Mouse (Mus musculus) hindbrain, postnatal 0 days (tissue): ENCODE measurements around the gene Tti1. TPM values are rescaled to one million over a fixed set of nuclear protein-coding genes. Genes with fewer than 3 reads are reported as not detected.

Experiments used
- ATAC-seq: fragments of 200-750 bp; cut with Nextera tagmentation; 2 replicates; pipeline ENCODE4 v1.8.0; 2017; ENCODE audit warnings: mild to moderate bottlenecking, moderate TSS enrichment, moderate library complexity
- DNase-seq: peaks from one replicate; pipeline ENCODE4 v3.0.0-alpha.2; 2015; ENCODE audit warnings: low spot score
- H3K27ac ChIP-seq: fragments of 300-500 bp; sonication (generic); 2 replicates; pipeline ENCODE4 v1.5.1; 2014; ENCODE audit warnings: mild to moderate bottlenecking
- H3K27me3 ChIP-seq: fragments of 300-500 bp; sonication (generic); 2 replicates; pipeline ENCODE4 v1.6.1; 2014; ENCODE audit warnings: low read length, mixed read lengths; ENCODE audit not compliant: insufficient read depth
- H3K36me3 ChIP-seq: fragments of 300-500 bp; sonication (generic); 2 replicates; pipeline ENCODE4 v1.6.1; 2014; ENCODE audit warnings: low read length, mixed read lengths; ENCODE audit not compliant: insufficient read depth
- H3K4me1 ChIP-seq: fragments of 300-500 bp; sonication (generic); 2 replicates; pipeline ENCODE4 v1.6.1; 2014; ENCODE audit warnings: antibody characterized with exemption, low read length, mixed read lengths; ENCODE audit not compliant: insufficient read depth
- H3K4me2 ChIP-seq: fragments of 300-500 bp; sonication (generic); 2 replicates; pipeline ENCODE4 v1.6.1; 2014; ENCODE audit warnings: low read depth, mild to moderate bottlenecking, low read length, moderate library complexity, mixed read lengths
- H3K4me3 ChIP-seq: fragments of 300-500 bp; sonication (generic); 2 replicates; pipeline ENCODE4 v1.5.1; 2014; ENCODE audit warnings: low read length
- H3K9ac ChIP-seq: fragments of 300-500 bp; sonication (generic); replicated peaks from 2 replicates; pipeline ENCODE4 v1.6.1; 2014; ENCODE audit warnings: mild to moderate bottlenecking, low read length, moderate library complexity, mixed read lengths
- H3K9me3 ChIP-seq: fragments of 300-500 bp; sonication (generic); 2 replicates; pipeline ENCODE4 v1.6.1; 2016; ENCODE audit warnings: low read length, mixed read lengths
- CTCF ChIP-seq: IDR thresholded peaks from 2 replicates; pipeline ENCODE4 v1.5.1; 2016; ENCODE audit warnings: antibody characterized with exemption, control low read depth, low read depth
- WGBS: fragments of 180-500 bp; shearing (Covaris S2); extraction: QIAGEN DNeasy Blood & Tissue Kit; methylation state at CpG from one replicate; pipeline ENCODE4 v1.1.7; 2014; 5-methylcytosine and 5-hydroxymethylcytosine counted together
- polyA plus RNA-seq: library from polyadenylated mRNA; unstranded; fragments of >200 nt; fragmentation: Nextera tagmentation; extraction: Ambion mirVana; gene quantifications from 2 replicates; pipeline ENCODE4 v1.2.1, GENCODE M21; 2015
- total RNA-seq: library from RNA; depleted of rRNA; stranded (reverse); fragments of >200 nt; gene quantifications from 2 replicates; pipeline ENCODE4 v1.2.3, GENCODE M21; 2014; rRNA removed

Gene Tti1
- total RNA-seq, result 18.2 and 19.4 TPM in 2 replicates
- polyA plus RNA-seq, result 9.5 and 10.3 TPM in 2 replicates

GRCm38 (mm10) chr2:158028354-158028863 is at the start of gene Tti1, which contains the start of gene Rprd1b:
TSS of gene Tti1 (minus strand) at chr2:158028433.
TSS of gene Rprd1b (plus strand) at chr2:158028497.
- no peak for TF ChIP-seq CTCF
- Histone ChIP-seq H3K27me3 (no peaks in the 10 kb centered on the region), H3K4me2 (peak within 1 kb of the TSS; percentile 83)

GRCm38 (mm10) chr2:158077981-158078380 is 49.7 kb upstream of the Tti1 start:
- 63% methylated on average over 2 of the region's 2 CpGs for WGBS
- H3K4me2 ChIP-seq, result no peak overlapping the region
- no peaks in the 10 kb centered on the region for H3K9me3 ChIP-seq
- peaks cover 35% of the 10 kb centered on the region; the same call in 1 of the 2 replicates for H3K36me3 ChIP-seq
- no peak for DNase-seq
- H3K27ac ChIP-seq, result no peak overlapping the region
- ATAC-seq, result no peak
- no peak for TF ChIP-seq CTCF
- no peak overlapping the region for H3K4me3 ChIP-seq
- no peak overlapping the region for H3K9ac ChIP-seq
- H3K4me1 ChIP-seq, result no peaks in the 10 kb centered on the region
- H3K27me3 ChIP-seq, result no peaks in the 10 kb centered on the region

More at GRCm38 (mm10) chr2:158028354-158028863, at the start of gene Tti1, which contains the start of gene Rprd1b:
- ATAC-seq (peak; percentile 96), DNase-seq (peak; percentile 98)
- under 1% methylated on average over 51 of the region's 52 CpGs for WGBS
- H3K4me1 ChIP-seq, result peaks cover 25% of the 10 kb centered on the region
- H3K9me3 ChIP-seq, result no peaks in the 10 kb centered on the region
- H3K9ac ChIP-seq, result peak within 1 kb of the TSS; percentile 83
- H3K27ac ChIP-seq, result peak within 1 kb of the TSS; percentile 90
- peak within 1 kb of the TSS; percentile 63 for H3K4me3 ChIP-seq
- no peaks in the 10 kb centered on the region for H3K36me3 ChIP-seq

- Histone ChIP-seq H3K36me3 (peaks cover 44% of the 10 kb centered on the region; the same call in 1 of the 2 replicates), H3K9ac (no peak overlapping the region), H3K27me3 (no peaks in the 10 kb centered on the region), H3K27ac (no peak overlapping the region), H3K9me3 (no peaks in the 10 kb centered on the region), H3K4me3 (no peak overlapping the region), H3K4me2 (no peak overlapping the region), H3K4me1 (no peaks in the 10 kb centered on the region)
- ATAC-seq (no peak), DNase-seq (no peak)
- whole genome bisulfite sequencing, result 76% methylated on average over 6 of the region's 6 CpGs
- no peak for TF ChIP-seq CTCF
Measured at GRCm38 (mm10) chr2:158076690-158077089, 48.5 kb upstream of the Tti1 start.

GRCm38 (mm10) chr2:158074835-158075234 is 46.6 kb upstream of the Tti1 start:
- Histone ChIP-seq H3K9ac (no peak overlapping the region), H3K9me3 (no peaks in the 10 kb centered on the region), H3K4me2 (no peak overlapping the region), H3K36me3 (peaks cover 51% of the 10 kb centered on the region; the same call in 1 of the 2 replicates), H3K27ac (no peak overlapping the region), H3K4me3 (no peak overlapping the region), H3K4me1 (no peaks in the 10 kb centered on the region), H3K27me3 (no peaks in the 10 kb centered on the region)
- DNase-seq (no peak), ATAC-seq (no peak)
- WGBS, result 79% methylated on average over 5 of the region's 5 CpGs
- TF ChIP-seq CTCF, result 0 out of 2 replicates have a peak, but pooled peaks have one; percentile 5

DNA sequence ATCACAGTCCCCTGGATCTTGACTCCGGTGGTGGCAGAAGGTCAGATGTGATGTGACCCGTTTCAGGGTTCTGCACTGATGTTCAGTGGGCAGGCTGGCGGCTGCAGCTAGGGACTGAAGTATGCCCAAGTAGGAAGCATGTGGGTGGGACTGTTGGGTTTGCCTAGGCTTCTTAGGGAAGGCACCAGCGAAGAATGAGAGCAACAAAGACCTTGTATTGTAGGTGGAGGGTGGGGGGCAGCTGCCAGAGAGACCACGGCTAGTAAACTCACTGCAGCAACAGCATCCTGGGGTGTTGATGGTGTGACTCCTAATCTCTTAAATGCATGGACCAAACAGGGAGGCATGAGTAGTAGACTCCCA is 43.4 kb upstream of the Tti1 start:
- Histone ChIP-seq H3K9me3 (no peaks in the 10 kb centered on the region), H3K4me1 (no peaks in the 10 kb centered on the region), H3K4me2 (no peak overlapping the region), H3K27ac (no peak overlapping the region), H3K9ac (no peak overlapping the region), H3K27me3 (no peaks in the 10 kb centered on the region), H3K36me3 (peaks cover 50% of the 10 kb centered on the region; the same call in 1 of the 2 replicates), H3K4me3 (no peak overlapping the region)
- ATAC-seq (no peak), DNase-seq (no peak)
- WGBS, result 83% methylated on average over 5 of the region's 5 CpGs
- no peak for TF ChIP-seq CTCF

- no peak for ATAC-seq
- peak; percentile 20; the same call in 1 of the 2 replicates for TF ChIP-seq CTCF
Measured at GRCm38 (mm10) chr2:158070885-158071632, 42.8 kb upstream of the Tti1 start.

More at GRCm38 (mm10) chr2:158070885-158071632, 42.8 kb upstream of the Tti1 start:
- Histone ChIP-seq H3K4me1 (no peaks in the 10 kb centered on the region), H3K36me3 (peaks cover 45% of the 10 kb centered on the region; the same call in 1 of the 2 replicates), H3K9ac (no peak overlapping the region), H3K4me3 (no peak overlapping the region), H3K27ac (no peak overlapping the region), H3K9me3 (no peaks in the 10 kb centered on the region), H3K4me2 (no peak overlapping the region), H3K27me3 (no peaks in the 10 kb centered on the region)
- DNase-seq, result no peak
- 83% methylated on average over 3 of the region's 3 CpGs for WGBS
